Mouse (Mus musculus) embryo, embryonic 10 days (tissue): ENCODE data around the gene Adgrf1.

Experiments
- DNase-seq: peaks from one replicate; pipeline ENCODE4 v3.0.0-alpha.2; 2015; ENCODE audit warnings: low spot score

The Adgrf1 gene

GRCm38 (mm10) chr17:43270161-43270560 is at the start of gene Adgrf1:
Gene Adgrf1, plus strand, starts transcription at chr17:43270329.
- no peak for DNase-seq

- no peak for DNase-seq
Measured at GRCm38 (mm10) chr17:43226101-43226500, 44.0 kb upstream of the Adgrf1 start.

DNA sequence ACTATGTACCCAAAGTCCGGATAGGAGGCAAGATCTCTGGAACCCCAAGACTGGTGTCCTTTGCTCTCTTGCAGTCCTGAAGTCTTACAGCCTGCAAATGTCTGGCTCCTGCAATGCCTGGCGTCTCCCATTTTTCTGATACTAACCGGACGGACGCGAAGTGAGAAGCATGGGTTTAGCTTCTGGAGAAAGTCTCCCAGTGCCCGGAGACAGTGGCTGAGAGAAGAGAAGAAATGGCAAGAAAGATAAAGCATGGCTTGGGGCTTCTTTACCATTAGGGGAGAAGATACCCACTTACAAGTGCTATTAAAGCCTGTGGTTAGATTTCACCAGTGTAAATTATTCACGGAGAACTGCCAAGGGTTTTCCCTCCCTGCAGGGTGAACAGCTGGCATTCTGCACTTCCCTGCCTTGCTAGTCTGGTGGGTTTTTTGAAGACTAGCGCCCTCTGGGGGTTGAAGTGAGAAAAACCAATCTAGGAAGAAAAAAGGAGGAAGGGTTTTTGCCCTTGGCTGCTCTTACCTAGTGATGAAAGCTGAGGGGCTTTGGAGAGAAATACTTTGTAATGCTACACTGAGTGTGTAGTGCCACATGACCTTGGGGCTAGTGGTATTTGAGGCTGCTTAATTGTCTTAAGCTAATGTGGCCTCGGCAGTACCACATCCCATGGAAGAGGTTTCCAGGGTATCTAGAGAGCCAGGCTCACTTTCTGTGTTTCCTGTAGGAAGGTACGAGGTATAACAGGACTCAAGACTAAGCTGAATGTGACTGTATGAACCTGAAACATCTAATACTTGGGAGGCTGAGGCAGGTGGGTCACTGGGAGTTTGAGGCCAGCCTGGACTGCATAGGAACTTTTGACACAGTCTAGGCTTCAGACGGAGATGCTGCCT is 40.3 kb upstream of the Adgrf1 start:
- peak; percentile 77 for DNase-seq

- DNase-seq, result no peak
Measured at GRCm38 (mm10) chr17:43230821-43231220, 39.3 kb upstream of the Adgrf1 start.

GRCm38 (mm10) chr17:43232769-43233168 is 37.4 kb upstream of the Adgrf1 start:
- peak; percentile 41 for DNase-seq

DNA sequence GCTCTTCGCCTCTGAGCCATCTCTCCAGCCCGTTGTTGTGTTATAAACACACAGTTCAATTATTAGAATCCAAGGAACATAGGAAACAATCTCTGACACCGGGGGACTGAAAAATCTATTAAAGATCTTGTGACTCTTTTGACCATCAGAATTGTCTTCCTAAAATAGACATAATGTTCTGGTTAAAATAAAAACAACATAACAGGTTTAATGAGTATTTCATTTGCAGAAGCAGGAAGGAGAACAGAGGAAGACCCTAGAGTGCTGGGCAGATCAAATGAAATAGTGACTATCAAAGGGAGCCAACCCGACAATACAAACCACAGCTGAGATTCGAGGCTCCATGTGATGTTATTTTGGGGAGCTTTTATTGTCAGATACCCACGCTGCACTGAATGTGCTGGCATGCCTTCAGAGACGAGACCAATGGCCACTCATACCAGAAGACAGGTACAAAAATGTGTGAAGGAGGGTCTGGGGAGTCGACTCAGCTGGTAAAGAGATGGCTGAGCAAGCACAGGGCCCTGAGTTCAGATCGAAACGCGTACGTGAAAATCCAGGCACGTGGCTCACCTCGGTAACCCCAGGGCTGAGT is 33.4 kb upstream of the Adgrf1 start:
- DNase-seq, result no peak

DNA sequence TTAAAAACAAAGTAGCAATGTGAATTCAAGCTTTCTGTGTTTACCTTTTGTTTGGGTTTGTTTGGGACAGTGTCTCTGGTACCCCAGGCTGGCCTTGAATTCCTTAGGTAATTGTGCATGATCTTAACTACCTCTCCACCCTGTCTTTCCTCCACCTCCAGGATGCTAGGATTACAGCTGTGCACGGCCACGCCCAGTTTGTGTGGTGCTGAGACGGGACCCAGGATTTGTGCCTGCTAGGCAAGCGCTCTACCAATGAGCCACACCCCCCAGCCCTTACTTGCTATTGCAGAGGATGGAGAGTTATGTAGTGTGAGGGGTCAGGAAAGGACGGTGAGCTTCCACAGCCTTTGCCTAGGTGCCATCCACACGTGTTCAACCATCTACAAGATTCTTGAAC is 31.1 kb upstream of the Adgrf1 start:
- DNase-seq, result no peak

DNA sequence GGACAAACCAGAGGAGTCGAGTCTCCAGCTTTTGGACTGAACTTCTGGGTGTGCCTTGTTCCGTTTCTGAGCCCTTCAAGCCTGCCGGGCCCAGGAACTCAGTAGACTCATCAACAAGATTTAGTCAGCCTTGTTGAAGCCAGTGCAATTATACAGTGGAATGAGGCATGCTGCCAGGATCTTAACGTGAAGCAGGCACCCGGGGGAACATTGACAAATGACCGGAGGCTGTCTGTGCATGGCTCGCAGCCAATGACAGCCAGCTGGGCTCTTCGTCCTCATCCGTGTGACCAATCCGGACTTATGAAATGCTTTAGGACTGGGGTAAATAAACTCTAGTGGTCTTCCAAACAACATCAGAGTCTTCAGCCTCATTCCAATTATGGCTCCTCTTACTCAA is 29.0 kb upstream of the Adgrf1 start:
- no peak for DNase-seq

DNA sequence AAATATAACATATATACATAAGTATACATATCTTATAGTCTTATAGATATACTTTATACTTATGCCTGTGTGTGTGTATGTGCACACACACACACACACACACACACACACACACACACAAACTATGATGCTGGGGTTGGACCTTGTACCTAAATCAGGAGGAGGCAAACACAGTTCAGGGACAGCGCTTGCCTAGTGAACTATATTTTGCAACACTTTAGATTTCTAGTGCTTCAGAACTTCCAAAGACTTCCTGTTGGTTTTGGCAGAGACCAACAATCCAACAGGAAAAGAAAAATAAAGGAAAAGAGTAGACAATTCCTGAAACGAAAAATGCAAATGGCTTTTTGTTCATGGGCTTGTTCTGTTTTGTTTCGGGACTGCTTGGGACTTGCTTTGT is 27.5 kb upstream of the Adgrf1 start:
- no peak for DNase-seq

DNA sequence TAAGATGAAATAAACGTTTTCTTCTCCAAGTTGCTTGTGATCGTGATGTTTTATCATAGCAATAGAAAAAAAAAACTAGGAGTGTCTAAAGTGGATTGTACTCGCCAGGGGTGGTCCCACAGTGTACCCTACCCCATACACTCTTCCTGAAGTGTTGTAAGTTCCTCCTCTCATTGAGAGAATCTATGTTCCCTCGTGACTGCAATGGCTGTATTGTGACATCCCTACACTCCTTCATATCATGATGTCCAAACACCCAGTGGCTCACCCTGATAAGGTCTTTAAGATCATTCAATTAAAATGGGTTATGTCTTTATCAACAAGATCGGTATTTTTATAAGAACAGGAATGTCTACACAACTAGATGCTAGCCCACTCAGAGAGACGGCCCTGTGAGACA is 24.8 kb upstream of the Adgrf1 start:
- no peak for DNase-seq

- DNase-seq, result no peak
Measured at GRCm38 (mm10) chr17:43247245-43247644, 22.9 kb upstream of the Adgrf1 start.

GRCm38 (mm10) chr17:43249645-43250044 is 20.5 kb upstream of the Adgrf1 start:
- DNase-seq, result no peak

DNA sequence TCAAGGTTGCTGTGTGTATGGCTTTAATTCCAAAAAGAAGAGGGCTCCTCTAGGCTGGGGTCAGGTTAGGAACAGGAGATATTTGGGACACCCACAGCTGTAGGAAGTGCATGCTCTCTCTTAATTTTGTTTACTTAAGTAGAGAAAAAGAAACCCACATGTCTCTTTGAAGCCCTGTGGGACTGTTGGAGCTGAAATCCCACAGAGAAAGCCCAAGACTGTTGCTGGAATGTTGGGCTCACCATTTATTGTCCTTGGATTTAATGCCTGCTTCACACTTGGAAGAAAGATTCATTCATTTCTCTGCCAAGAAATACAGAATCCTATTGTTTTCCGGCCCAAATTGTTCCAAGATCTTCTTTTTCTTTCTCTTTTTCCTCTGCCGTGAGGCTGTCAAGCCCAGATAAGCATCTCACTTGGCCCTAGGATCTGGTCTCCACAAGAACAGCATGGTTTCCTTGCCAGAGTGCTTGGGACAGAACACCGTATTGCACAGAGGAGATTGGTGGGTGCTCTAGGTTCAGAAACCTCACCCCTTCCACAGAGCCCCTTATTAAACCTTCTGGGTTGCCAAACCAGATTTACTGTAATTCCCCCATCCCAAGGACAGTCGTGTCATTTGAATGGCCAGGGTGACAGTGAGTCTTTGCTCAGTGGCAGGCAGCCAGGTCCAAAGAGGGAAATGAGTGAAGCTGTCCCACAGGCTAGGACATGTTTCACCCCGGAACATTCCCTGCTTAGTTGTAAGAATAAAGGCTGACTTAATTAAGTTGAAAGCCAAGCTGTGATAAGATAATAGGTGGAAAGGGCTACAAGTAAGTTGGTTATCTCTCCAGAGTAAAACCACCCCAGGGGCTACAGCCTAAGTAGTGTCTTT is 18.6 kb upstream of the Adgrf1 start:
- DNase-seq, result no peak

GRCm38 (mm10) chr17:43252846-43253245 is 17.3 kb upstream of the Adgrf1 start:
- no peak for DNase-seq

GRCm38 (mm10) chr17:43254261-43254660 is 15.9 kb upstream of the Adgrf1 start:
- no peak for DNase-seq

- DNase-seq, result peak; percentile 23
Measured at GRCm38 (mm10) chr17:43256536-43257135, 13.5 kb upstream of the Adgrf1 start.

- no peak for DNase-seq
Measured at GRCm38 (mm10) chr17:43257699-43258098, 12.4 kb upstream of the Adgrf1 start.

GRCm38 (mm10) chr17:43261937-43262336 is 8.2 kb upstream of the Adgrf1 start:
- DNase-seq, result no peak

DNA sequence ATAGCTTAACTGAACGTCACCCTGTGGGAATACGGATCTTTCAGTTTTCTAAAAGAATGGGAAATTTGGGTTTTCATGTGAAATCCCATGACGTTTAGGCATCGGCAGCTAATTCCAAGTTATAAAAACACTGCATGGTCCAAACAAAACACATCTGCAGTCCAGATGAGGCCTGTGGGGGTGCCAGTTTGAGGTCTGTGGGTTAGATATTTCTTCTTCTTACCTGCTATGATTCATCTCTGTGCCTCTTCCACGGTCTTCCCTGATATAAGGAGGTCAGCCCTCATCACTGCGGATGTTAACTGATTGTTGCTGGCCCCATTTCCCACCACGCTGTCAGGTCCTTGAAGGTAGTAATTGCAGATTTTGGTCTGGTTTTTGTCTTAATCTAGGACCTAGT is 5.4 kb upstream of the Adgrf1 start:
- DNase-seq, result no peak

- peak; percentile 97 for DNase-seq
Measured at GRCm38 (mm10) chr17:43265178-43265837, 4.8 kb upstream of the Adgrf1 start.

DNA sequence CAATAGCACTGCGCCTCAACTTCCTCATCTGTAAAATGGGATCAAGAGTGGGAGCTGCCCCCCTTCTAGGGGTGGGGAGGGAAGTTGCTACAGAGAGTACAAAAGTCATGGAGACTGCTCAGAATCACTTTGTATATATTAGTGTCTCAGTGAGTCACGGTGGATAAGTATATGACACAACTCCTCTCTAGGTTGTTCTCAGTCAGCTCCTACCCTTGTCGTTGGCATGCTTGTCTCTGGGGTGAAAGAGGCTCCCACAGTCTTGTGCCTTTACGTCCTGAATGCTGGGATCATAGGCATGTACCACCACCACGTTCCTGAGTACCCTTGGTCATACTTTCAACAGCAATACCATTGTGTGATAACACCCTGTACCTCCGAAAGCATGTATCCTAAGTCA is 4.2 kb upstream of the Adgrf1 start:
- no peak for DNase-seq

DNA sequence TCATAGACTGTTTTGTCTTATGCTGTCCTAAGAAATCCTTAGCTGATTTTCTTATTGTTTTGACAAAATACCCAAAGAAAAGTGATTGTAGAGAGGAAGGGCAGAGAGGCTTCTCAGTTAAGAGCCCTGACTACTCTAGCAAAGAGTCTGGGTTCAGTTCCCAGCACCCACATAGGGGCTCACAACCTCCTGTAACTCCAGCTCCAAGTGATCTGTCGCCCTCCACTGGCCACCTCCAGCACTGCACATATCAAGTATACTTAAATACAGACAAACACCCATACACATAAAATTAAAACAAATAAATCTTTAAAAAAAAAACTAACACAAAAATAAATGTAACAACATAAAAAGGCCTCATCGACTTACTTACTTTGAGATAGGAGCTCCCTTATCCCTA is 3.5 kb upstream of the Adgrf1 start:
- DNase-seq, result no peak
